Mouse (Mus musculus): ENCODE measurements around the gene Actn4. TPM values are rescaled to one million over a fixed set of nuclear protein-coding genes. Genes with fewer than 3 reads are reported as not detected.

Gene Actn4
- polyA plus RNA-seq, 1 experiment, result 156 TPM

GRCm38 (mm10) chr7:28992997-28993396, 30.9 kb upstream of the Actn4 start:
- WGBS, result 91% methylated on average over 3 of the region's 3 CpGs
- TF ChIP-seq CTCF (IDR thresholded peaks at IDR 0.05; ENCODE audit: extremely low read depth, insufficient read depth, insufficient read length, insufficient replicate concordance) (no peak), POLR2A (IDR thresholded peaks at IDR 0.05; ENCODE audit: low read depth, low read length) (no peak)

GRCm38 (mm10) chr7:28991616-28992015, 29.5 kb upstream of the Actn4 start:
- 93% methylated on average over 5 of the region's 5 CpGs for WGBS
- TF ChIP-seq CTCF (IDR thresholded peaks at IDR 0.05; ENCODE audit: extremely low read depth, insufficient read depth, insufficient read length, insufficient replicate concordance) (peak; percentile 59; the same call in 1 of the 2 replicates), POLR2A (IDR thresholded peaks at IDR 0.05; ENCODE audit: low read depth, low read length) (no peak)
- Histone ChIP-seq H3K36me3 (ENCODE audit: control insufficient read depth, insufficient read depth, low read length) (peaks cover 68% of the 10 kb centered on the region), H3K27ac (ENCODE audit: insufficient read depth, low read length) (no peak overlapping the region), H3K4me1 (ENCODE audit: control insufficient read depth, insufficient read depth, insufficient read length) (no peaks in the 10 kb centered on the region), H3K4me3 (ENCODE audit: extremely low read depth, insufficient read depth, insufficient read length) (no peak overlapping the region), H3K27me3 (ENCODE audit: control insufficient read depth, insufficient read depth, low read length) (no peaks in the 10 kb centered on the region)
- DNase-seq (ENCODE audit: low read depth in 1 of 2, low spot score in 2 of 2), result no peak

More at GRCm38 (mm10) chr7:28992997-28993396, 30.9 kb upstream of the Actn4 start:
- no peak for DNase-seq (ENCODE audit: low read depth in 1 of 2, low spot score in 2 of 2)
- no peaks in the 10 kb centered on the region for H3K27me3 ChIP-seq (ENCODE audit: control insufficient read depth, insufficient read depth, low read length)
- H3K4me3 ChIP-seq (ENCODE audit: extremely low read depth, insufficient read depth, insufficient read length), result no peak overlapping the region
- peaks cover 62% of the 10 kb centered on the region for H3K36me3 ChIP-seq (ENCODE audit: control insufficient read depth, insufficient read depth, low read length)
- no peak overlapping the region for H3K27ac ChIP-seq (ENCODE audit: insufficient read depth, low read length)
- H3K4me1 ChIP-seq (ENCODE audit: control insufficient read depth, insufficient read depth, insufficient read length), result no peaks in the 10 kb centered on the region

- WGBS, result 91% methylated on average over 14 of the region's 14 CpGs
- Histone ChIP-seq H3K4me3 (ENCODE audit: extremely low read depth, insufficient read depth, insufficient read length) (no peak overlapping the region), H3K4me1 (ENCODE audit: control insufficient read depth, insufficient read depth, insufficient read length) (no peaks in the 10 kb centered on the region), H3K36me3 (ENCODE audit: control insufficient read depth, insufficient read depth, low read length) (peaks cover 66% of the 10 kb centered on the region), H3K27me3 (ENCODE audit: control insufficient read depth, insufficient read depth, low read length) (no peaks in the 10 kb centered on the region), H3K27ac (ENCODE audit: insufficient read depth, low read length) (no peak overlapping the region)
- DNase-seq (ENCODE audit: low read depth in 1 of 2, low spot score in 2 of 2), result no peak
- TF ChIP-seq CTCF (IDR thresholded peaks at IDR 0.05; ENCODE audit: extremely low read depth, insufficient read depth, insufficient read length, insufficient replicate concordance) (no peak), POLR2A (IDR thresholded peaks at IDR 0.05; ENCODE audit: low read depth, low read length) (no peak)
These were observed 28.7 kb upstream of the Actn4 start for GRCm38 (mm10) chr7:28990766-28991273.

- peaks cover 34% of the 10 kb centered on the region for H3K36me3 ChIP-seq (ENCODE audit: control insufficient read depth, insufficient read depth, low read length)
- TF ChIP-seq CTCF (IDR thresholded peaks at IDR 0.05; ENCODE audit: extremely low read depth, insufficient read depth, insufficient read length, insufficient replicate concordance) (no peak), POLR2A (IDR thresholded peaks at IDR 0.05; ENCODE audit: low read depth, low read length) (no peak)
- no peak for DNase-seq (ENCODE audit: low read depth in 1 of 2, low spot score in 2 of 2)
- H3K27me3 ChIP-seq (ENCODE audit: control insufficient read depth, insufficient read depth, low read length), result no peaks in the 10 kb centered on the region
- H3K4me1 ChIP-seq (ENCODE audit: control insufficient read depth, insufficient read depth, insufficient read length), result peaks cover 12% of the 10 kb centered on the region; the same call in 1 of the 2 replicates
- no peak overlapping the region for H3K27ac ChIP-seq (ENCODE audit: insufficient read depth, low read length)
- H3K4me3 ChIP-seq (ENCODE audit: extremely low read depth, insufficient read depth, insufficient read length), result no peak overlapping the region
- WGBS, result 79% methylated on average over 7 of the region's 7 CpGs
These were observed 23.1 kb upstream of the Actn4 start for GRCm38 (mm10) chr7:28985207-28985606.

GRCm38 (mm10) chr7:28984452-28984851, 22.3 kb upstream of the Actn4 start:
- H3K27ac ChIP-seq (ENCODE audit: insufficient read depth, low read length), result no peak overlapping the region
- no peaks in the 10 kb centered on the region for H3K27me3 ChIP-seq (ENCODE audit: control insufficient read depth, insufficient read depth, low read length)
- H3K4me3 ChIP-seq (ENCODE audit: extremely low read depth, insufficient read depth, insufficient read length), result no peak overlapping the region
- H3K4me1 ChIP-seq (ENCODE audit: control insufficient read depth, insufficient read depth, insufficient read length), result peaks cover 12% of the 10 kb centered on the region; the same call in 1 of the 2 replicates
- no peak for DNase-seq (ENCODE audit: low read depth in 1 of 2, low spot score in 2 of 2)
- no peak for TF ChIP-seq POLR2A (IDR thresholded peaks at IDR 0.05; ENCODE audit: low read depth, low read length)
- peaks cover 30% of the 10 kb centered on the region for H3K36me3 ChIP-seq (ENCODE audit: control insufficient read depth, insufficient read depth, low read length)
- 81% methylated on average over 1 of the region's 1 CpGs for WGBS

DNA sequence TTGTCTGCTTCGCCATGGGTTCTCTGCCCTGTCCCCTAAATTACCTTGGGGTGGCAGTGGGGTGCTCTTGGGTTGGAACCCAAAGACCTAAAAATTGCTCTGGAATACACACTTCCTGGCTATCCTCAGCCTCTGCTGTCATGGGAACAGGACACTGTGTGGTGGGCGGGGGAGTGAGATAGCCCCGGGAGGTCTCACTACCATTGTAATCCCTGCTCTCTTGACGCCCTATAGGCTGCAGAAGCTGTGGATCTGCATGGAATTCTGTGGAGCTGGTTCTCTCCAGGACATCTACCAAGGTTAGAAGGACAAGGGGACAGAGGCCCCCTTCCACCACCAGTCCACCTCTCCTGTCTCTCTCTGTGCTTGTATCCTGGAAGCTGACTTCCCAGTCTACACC, 21.7 kb upstream of the Actn4 start:
- TF ChIP-seq POLR2A (IDR thresholded peaks at IDR 0.05; ENCODE audit: low read depth, low read length), result no peak
- no peak for TF ChIP-seq CTCF (IDR thresholded peaks at IDR 0.05; ENCODE audit: extremely low read depth, insufficient read depth, insufficient read length, insufficient replicate concordance)
- peaks cover 26% of the 10 kb centered on the region for H3K36me3 ChIP-seq (ENCODE audit: control insufficient read depth, insufficient read depth, low read length)
- peaks cover 12% of the 10 kb centered on the region; the same call in 1 of the 2 replicates for H3K4me1 ChIP-seq (ENCODE audit: control insufficient read depth, insufficient read depth, insufficient read length)
- WGBS, result 72% methylated on average over 4 of the region's 4 CpGs
- peak overlapping the region; percentile 11; the same call in 1 of the 2 replicates for H3K27ac ChIP-seq (ENCODE audit: insufficient read depth, low read length)
- H3K27me3 ChIP-seq (ENCODE audit: control insufficient read depth, insufficient read depth, low read length), result no peaks in the 10 kb centered on the region
- no peak for DNase-seq (ENCODE audit: low read depth in 1 of 2, low spot score in 2 of 2)
- H3K4me3 ChIP-seq (ENCODE audit: extremely low read depth, insufficient read depth, insufficient read length), result peak overlapping the region; percentile 16; the same call in 1 of the 2 replicates

DNA sequence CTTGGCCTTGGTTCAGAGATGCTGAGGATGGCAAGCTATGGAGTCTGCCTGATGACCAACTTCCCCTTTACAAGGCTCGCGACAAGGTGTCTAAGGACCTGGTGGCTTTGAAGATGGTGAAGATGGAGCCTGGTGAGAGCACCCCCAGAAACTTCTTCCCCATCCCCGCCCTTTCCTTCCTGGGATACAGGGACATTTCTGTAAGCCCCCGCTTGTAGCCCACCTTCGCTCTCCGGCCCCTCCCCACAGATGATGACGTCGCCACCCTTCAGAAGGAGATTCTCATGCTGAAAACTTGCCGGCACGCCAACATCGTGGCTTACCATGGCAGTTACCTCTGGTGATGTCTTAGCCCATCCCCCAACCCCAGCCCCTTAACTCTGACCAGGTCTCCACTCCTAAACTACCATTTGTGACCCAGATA, 21.0 kb upstream of the Actn4 start:
- peak; percentile 41 to 54 for DNase-seq (ENCODE audit: low read depth in 1 of 2, low spot score in 2 of 2)
- 9% methylated on average over 11 of the region's 11 CpGs for WGBS
- TF ChIP-seq CTCF (IDR thresholded peaks at IDR 0.05; ENCODE audit: extremely low read depth, insufficient read depth, insufficient read length, insufficient replicate concordance), result no peak
- no peak for TF ChIP-seq POLR2A (IDR thresholded peaks at IDR 0.05; ENCODE audit: low read depth, low read length)
- Histone ChIP-seq H3K27ac (ENCODE audit: insufficient read depth, low read length) (peak overlapping the region; percentile 95), H3K4me3 (ENCODE audit: extremely low read depth, insufficient read depth, insufficient read length) (peak overlapping the region; percentile 77), H3K27me3 (ENCODE audit: control insufficient read depth, insufficient read depth, low read length) (no peaks in the 10 kb centered on the region), H3K4me1 (ENCODE audit: control insufficient read depth, insufficient read depth, insufficient read length) (peaks cover 12% of the 10 kb centered on the region; the same call in 1 of the 2 replicates), H3K36me3 (ENCODE audit: control insufficient read depth, insufficient read depth, low read length) (peaks cover 24% of the 10 kb centered on the region)
